Mouse (Mus musculus): ENCODE data around the gene Smarcc2. TPM values are rescaled to one million over a fixed set of nuclear protein-coding genes. Genes with fewer than 3 reads are reported as not detected.

Gene Smarcc2
- polyA plus RNA-seq, 1 experiment from 2014 or later, result 188 TPM

DNA sequence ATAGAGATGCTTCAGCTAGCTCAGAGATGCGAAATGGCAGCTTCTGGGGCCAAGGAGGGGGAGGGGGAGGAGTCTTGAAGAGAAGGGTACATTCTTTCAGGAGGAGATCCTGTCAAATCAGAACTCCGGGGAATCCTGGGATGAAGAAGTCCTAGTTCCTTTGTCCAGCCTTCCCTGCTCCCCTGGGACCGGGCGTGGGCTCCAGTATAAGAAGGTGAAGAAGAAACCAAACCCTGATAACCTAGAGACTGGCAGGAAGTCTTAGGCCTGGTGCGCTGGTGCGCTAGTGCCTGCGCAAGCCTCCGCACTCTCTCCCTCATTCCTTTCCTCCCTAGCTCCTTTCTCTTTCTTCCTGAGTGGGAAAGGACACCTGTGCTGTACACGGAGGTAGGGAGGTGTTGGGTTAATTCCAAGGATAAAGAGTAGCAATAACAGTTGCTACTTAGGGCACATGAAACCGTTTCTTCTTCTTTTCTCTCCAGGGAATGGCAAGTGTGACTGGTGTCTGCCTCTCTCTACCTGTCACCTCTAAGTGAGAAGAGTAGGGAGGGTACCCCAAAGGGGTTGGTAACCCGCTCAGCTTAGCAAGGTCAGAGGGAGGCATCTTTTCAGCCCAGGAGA is 65.2 kb downstream of the Smarcc2 start:
- WGBS, result 9% methylated on average over 11 of the region's 11 CpGs
- no peak for ATAC-seq (ENCODE audit: low FRiP score, low read depth)

DNA sequence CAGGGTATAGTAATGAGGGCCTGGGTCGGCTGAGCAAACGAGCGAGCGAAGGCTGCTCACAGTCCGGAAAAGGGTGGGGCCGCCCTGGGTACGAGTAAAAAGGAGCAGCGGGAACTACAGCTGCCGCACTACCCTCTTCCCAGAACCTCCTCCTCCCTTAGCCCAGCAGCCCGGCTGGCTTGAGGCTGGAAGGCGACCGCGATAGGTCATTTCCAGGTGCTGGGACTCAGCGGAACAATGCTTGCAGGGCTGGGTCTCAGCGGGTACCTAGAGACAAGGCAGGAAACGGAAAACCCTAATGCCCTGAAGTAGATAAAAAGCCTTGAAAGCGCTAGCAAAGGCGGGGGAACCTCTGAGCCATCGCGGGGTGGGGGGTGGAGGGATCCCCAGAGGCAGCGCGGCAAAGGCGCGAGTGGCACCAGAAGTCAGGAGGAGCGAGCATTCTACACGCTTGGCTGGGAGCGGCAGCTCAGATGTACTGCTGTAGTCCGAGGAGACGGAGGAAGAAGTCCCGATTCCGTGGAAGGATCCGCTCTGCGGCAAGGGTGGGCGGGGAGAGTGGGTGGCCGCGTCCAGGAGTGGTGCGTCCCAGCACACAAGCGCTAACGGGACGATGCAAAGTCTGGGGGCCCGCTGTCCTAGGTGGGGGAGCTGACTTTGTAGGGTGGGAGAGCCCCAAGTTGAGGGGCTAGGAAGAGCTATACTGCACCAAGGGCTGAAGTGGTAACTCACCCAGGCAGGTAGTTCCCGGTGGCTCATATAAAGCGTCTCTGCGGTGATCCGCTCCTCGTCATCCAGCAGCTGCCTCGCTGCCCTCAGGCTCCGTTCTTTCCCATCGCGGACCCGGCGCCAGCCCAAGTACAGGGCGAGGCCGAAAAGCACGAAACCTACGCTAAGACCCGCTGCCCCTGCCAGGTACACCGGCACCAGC is 65.9 kb downstream of the Smarcc2 start:
- no peaks in the 10 kb centered on the region for H3K9me3 ChIP-seq
- H3K4me3 ChIP-seq, result peak overlapping the region; percentile 55
- ATAC-seq (ENCODE audit: low FRiP score, low read depth), result peak; percentile 57
- peaks cover 18% of the 10 kb centered on the region; the same call in 1 of the 2 replicates for H3K4me1 ChIP-seq
- no peaks in the 10 kb centered on the region for H3K36me3 ChIP-seq
- WGBS, result under 1% methylated on average over 58 of the region's 58 CpGs
- peak overlapping the region; percentile 87 for H3K4me2 ChIP-seq (replicated peaks)
- peak overlapping the region; percentile 60 for H3K27ac ChIP-seq (replicated peaks)
- H3K27me3 ChIP-seq, result peaks cover 52% of the 10 kb centered on the region
- peak overlapping the region; percentile 63 for H3K9ac ChIP-seq (replicated peaks)

More for the DNA sequence above, 65.2 kb downstream of the Smarcc2 start:
- H3K27ac ChIP-seq (replicated peaks), result no peak overlapping the region; the same call in 1 of the 2 replicates
- H3K4me3 ChIP-seq, result peak overlapping the region; percentile 55
- peaks cover 18% of the 10 kb centered on the region; the same call in 1 of the 2 replicates for H3K4me1 ChIP-seq
- peak overlapping the region; percentile 63 for H3K9ac ChIP-seq (replicated peaks)
- no peaks in the 10 kb centered on the region for H3K36me3 ChIP-seq
- H3K27me3 ChIP-seq, result peaks cover 53% of the 10 kb centered on the region
- H3K9me3 ChIP-seq, result no peaks in the 10 kb centered on the region
- H3K4me2 ChIP-seq (replicated peaks), result peak overlapping the region; percentile 87

DNA sequence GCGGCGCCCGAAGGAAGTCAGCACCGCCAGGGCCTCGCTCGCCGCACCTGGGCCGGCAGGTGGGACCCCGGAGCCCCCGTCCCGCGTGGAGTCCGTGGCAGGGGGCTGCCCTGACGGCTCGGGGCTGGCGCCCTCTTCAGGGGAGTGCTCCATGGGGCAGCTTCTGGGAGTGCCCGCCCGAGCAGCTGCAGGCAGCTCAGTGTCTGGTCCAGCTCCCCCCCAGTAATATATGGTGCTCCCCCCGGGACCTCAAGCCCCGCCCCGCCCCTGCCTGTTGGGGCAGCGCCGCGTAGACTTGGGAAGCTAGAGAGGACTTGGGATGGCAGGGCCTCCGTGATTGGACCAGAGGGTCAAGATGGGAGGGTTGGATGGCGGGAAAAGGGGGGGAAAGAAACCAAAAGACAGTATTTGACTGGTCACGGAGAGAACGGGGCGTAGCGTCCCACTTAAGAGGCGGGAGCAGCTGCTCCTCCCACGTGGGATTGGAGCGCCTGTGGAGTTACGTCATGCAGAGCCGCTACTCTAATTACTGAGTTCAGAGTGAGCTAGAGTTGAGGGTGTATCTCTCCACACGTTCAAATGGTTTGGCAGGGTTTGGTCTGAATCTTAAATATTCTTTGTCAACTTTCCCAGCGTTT is 66.7 kb downstream of the Smarcc2 start, which contains the start of gene Esyt1:
Gene Esyt1, minus strand, starts transcription at position 201 of the 638 bp plus-strand sequence.
- ATAC-seq (ENCODE audit: low FRiP score, low read depth), result peak; percentile 95
- peaks cover 18% of the 10 kb centered on the region; the same call in 1 of the 2 replicates for H3K4me1 ChIP-seq
- peak within 1 kb of the TSS; percentile 60 for H3K27ac ChIP-seq (replicated peaks)
- WGBS, result under 1% methylated on average over 37 of the region's 37 CpGs
- H3K4me2 ChIP-seq (replicated peaks), result peak within 1 kb of the TSS; percentile 87
- peaks cover 52% of the 10 kb centered on the region for H3K27me3 ChIP-seq
- peak within 1 kb of the TSS; percentile 63 for H3K9ac ChIP-seq (replicated peaks)
- no peaks in the 10 kb centered on the region for H3K9me3 ChIP-seq
- peak within 1 kb of the TSS; percentile 55 for H3K4me3 ChIP-seq
- H3K36me3 ChIP-seq, result no peaks in the 10 kb centered on the region

DNA sequence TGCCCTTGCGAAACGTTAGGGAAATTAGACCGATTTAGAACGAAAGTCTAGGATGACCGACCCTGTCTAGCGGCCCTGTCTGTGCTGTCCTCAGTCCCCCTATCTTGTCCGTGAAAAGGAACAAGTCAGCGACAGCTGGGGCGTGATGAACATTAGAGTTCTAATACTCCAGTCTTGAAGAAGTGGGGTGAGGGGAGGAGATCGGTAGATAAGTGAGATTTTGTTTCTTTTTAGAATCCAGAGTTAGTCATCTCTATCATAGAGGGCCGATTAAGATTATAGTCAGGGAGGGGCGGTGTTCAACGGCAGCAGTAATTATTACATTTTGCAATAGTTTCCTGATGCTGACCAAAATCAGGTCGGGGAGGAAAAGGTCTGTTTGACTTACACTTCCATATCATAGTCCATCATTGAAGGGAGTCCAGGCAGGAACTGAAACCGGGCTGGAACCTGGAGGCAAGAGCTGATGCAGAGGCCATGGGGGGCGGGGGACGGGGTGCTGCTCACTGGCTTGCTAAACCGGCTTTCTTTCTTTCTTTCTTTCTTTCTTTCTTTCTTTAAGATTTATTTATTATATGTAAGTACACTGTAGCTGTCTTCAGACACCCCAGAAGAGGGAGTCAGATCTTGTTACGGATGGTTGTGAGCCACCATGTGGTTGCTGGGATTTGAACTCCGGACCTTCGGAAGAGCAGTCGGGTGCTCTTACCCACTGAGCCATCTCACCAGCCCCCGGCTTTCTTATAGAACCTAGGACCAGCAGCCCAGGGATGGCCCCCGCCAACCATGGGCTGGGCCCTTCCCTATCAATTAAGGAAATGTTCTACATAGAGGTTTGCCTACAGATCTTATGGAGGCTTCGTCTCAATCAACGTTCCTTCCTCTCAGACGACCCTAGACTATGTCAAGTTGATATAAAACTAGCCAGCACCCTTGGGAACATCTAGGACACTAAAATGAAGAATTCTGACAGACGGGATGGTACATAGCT is 67.6 kb downstream of the Smarcc2 start:
- peaks cover 18% of the 10 kb centered on the region; the same call in 1 of the 2 replicates for H3K4me1 ChIP-seq
- no peaks in the 10 kb centered on the region for H3K9me3 ChIP-seq
- no peak for ATAC-seq (ENCODE audit: low FRiP score, low read depth)
- H3K4me2 ChIP-seq (replicated peaks), result peak overlapping the region; percentile 87
- no peaks in the 10 kb centered on the region for H3K36me3 ChIP-seq
- no peak overlapping the region for H3K27ac ChIP-seq (replicated peaks)
- WGBS, result 32% methylated on average over 28 of the region's 28 CpGs
- H3K9ac ChIP-seq (replicated peaks), result no peak overlapping the region; the same call in 1 of the 2 replicates
- H3K27me3 ChIP-seq, result peaks cover 52% of the 10 kb centered on the region
- H3K4me3 ChIP-seq, result peak overlapping the region; percentile 55

DNA sequence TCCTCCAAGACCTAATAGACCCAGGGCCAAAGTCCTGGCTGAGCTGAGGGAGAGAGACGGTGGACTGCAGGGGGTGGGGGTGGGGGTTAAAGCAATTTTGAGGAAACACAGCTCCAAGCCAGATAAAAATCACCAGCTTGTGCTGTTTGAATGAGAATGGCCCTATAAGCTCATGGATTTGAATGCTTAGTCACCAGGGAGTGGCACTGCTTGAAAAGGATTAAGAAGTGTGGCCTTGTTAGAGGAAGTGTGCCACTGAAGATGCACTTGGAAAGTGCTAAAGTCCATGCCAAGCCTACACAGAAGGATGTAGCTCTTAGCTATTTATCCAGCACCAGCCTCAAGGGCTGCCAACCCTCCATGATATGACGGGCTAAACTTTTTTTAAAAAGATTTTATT is 76.2 kb downstream of the Smarcc2 start:
- H3K4me3 ChIP-seq, result no peak overlapping the region
- no peaks in the 10 kb centered on the region for H3K9me3 ChIP-seq
- WGBS, result 75% methylated on average over 2 of the region's 2 CpGs

DNA sequence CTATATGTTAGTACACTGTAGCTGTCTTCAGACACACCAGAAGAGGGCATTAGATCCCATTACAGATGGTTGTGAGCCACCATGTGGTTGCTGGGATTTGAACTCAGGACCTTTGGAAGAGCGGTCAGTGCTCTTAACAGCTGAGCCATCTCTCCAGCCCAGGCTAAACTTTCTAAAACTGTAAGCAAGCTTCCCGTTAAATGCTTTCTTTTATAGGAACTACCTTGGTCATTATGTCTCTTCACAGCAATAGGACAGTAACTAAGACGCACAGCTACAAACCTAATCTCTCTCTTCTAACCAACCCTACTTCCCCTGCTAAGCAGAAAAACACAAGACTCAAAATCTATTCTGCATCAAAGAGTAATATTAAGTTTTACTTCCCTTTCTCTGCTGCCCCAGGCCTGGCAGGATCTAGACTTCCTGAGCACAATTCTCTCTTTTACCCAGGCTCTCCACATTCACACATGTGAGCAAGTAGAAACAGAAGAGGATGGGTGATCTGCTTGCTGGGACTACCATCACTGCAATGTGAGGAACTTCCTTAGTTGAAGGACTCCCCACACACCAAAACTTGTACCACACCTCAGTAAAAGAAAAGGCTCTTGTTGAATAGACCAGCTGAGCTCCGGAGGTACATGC is 76.7 kb downstream of the Smarcc2 start:
- H3K9ac ChIP-seq (replicated peaks), result no peak overlapping the region; the same call in 1 of the 2 replicates

More for the DNA sequence above, 76.2 kb downstream of the Smarcc2 start:
- no peaks in the 10 kb centered on the region for H3K4me1 ChIP-seq
- H3K36me3 ChIP-seq, result no peaks in the 10 kb centered on the region
- no peaks in the 10 kb centered on the region for H3K27me3 ChIP-seq
- no peak for ATAC-seq (ENCODE audit: low FRiP score, low read depth)
- H3K4me2 ChIP-seq (replicated peaks), result no peak overlapping the region
- no peak overlapping the region for H3K9ac ChIP-seq (replicated peaks)
- H3K27ac ChIP-seq (replicated peaks), result no peak overlapping the region

DNA sequence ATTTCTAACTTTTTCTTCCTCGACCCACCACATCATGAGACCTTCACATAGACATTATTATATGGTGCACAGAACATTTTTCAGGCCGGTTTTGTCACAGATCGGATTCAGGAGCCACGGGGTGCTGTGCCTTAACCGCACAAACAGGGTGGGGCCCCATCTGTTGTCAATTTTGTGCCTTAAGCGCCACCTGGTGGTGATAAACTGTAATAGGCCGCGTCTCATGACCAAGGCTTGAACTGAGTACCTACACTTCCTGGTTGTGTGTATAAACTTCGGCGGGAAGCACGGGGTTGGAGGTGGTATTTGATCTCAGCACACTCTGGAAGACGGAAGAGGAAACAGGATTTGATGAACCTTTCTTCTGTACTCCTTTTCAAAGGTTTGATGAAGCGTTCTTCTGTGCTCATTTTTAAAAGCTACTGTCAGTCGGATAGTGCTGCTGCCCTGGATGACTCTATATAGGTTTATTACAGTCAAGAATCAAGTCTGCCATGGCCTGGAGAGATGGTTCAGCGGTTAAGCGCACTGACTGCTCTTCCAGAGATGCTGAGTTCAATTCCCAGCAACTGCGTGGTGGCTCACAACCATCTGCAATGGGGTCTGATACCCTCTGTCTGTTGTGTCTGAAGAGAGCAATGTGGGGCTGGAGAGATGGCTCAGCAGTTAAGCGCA is 77.4 kb downstream of the Smarcc2 start:
- Histone ChIP-seq H3K9ac (replicated peaks) (no peak overlapping the region; the same call in 1 of the 2 replicates), H3K36me3 (peaks cover 6% of the 10 kb centered on the region; the same call in 1 of the 2 replicates), H3K27ac (replicated peaks) (no peak overlapping the region), H3K27me3 (no peaks in the 10 kb centered on the region), H3K4me2 (replicated peaks) (peak overlapping the region; percentile 42), H3K4me1 (no peaks in the 10 kb centered on the region), H3K4me3 (peak overlapping the region; percentile 10; the same call in 1 of the 2 replicates), H3K9me3 (no peaks in the 10 kb centered on the region)
- ATAC-seq (ENCODE audit: low FRiP score, low read depth), result peak; percentile 89
- WGBS, result 16% methylated on average over 18 of the region's 18 CpGs

More for the DNA sequence above, 76.7 kb downstream of the Smarcc2 start:
- peak overlapping the region; percentile 42 for H3K4me2 ChIP-seq (replicated peaks)
- no peak for ATAC-seq (ENCODE audit: low FRiP score, low read depth)
- no peaks in the 10 kb centered on the region for H3K27me3 ChIP-seq
- H3K9me3 ChIP-seq, result no peaks in the 10 kb centered on the region
- H3K4me3 ChIP-seq, result peak overlapping the region; percentile 10; the same call in 1 of the 2 replicates
- 76% methylated on average over 4 of the region's 4 CpGs for WGBS
- H3K27ac ChIP-seq (replicated peaks), result no peak overlapping the region
- H3K36me3 ChIP-seq, result no peaks in the 10 kb centered on the region
- H3K4me1 ChIP-seq, result no peaks in the 10 kb centered on the region

DNA sequence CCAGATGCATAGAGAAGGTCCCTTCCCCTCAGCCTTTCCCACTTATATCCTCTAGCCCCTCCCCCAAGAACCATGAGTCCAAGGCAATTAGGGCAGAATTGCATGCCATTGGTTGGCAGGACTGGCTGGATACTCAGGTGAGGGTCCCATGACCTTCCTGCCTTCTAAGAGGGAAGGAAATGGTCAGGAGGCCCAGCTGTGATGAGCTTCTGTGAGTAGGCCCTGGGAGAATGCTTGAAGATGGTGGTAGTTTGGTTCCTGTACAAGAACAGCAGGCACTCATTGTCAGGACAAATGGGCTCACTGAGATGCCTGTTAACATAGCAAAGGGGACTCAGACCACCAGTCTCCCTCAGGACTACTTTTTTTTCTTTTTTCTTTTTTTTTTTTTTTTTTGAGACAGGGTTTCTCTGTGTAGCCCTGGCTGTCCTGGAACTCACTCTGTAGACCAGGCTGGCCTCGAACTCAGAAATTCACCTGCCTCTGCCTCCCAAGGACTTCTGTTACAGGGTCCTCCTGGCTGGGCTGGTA is 79.4 kb downstream of the Smarcc2 start:
- 88% methylated on average over 1 of the region's 1 CpGs for WGBS
- no peak overlapping the region for H3K27ac ChIP-seq (replicated peaks)
- no peak overlapping the region for H3K4me3 ChIP-seq
- no peak overlapping the region for H3K9ac ChIP-seq (replicated peaks)
- H3K36me3 ChIP-seq, result peaks cover 23% of the 10 kb centered on the region
- H3K4me2 ChIP-seq (replicated peaks), result no peak overlapping the region
- no peaks in the 10 kb centered on the region for H3K27me3 ChIP-seq
- no peak for ATAC-seq (ENCODE audit: low FRiP score, low read depth)
- H3K9me3 ChIP-seq, result no peaks in the 10 kb centered on the region
- 0 out of 2 replicates have a peak, but pooled peaks cover 5% of the 10 kb centered on the region for H3K4me1 ChIP-seq

Measured in midbrain, embryonic 12.5 days (tissue).